Mouse (Mus musculus): ENCODE measurements at regions not wholly inside any gene's neighbourhood (a gene's known extent, or its start where the extent isn't known, plus 50 kb on each side); places are given as distances from the start of the nearest gene placed in this dataset.

- no peak for ATAC-seq (replicated peaks; ENCODE audit: poor library complexity, severe bottlenecking)
These were observed 300.4 kb downstream of the 1700129C05Rik start for GRCm38 (mm10) chr14:58842196-58842886.

DNA sequence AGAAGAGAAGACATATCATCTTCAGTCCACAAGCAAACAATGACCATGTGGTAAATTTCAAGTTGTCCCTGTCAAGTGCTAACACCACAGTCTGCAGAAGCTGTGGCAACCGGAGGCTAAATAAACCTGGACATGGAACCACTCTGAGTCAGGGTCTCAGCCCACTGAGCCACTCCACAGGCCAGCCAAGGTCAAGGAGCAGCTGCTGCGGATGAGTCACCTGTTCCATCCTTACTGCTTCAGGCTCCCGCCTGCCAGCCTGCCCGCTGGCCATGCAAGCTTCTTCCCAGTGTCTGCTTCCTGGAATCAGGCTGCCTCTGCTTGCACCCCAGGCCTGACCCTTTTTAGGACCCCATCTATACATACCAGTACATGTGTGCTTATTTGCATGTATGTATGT is 319.8 kb downstream of the 1700129C05Rik start:
- ATAC-seq (replicated peaks; ENCODE audit: poor library complexity, severe bottlenecking): no peak

- no peak for ATAC-seq (replicated peaks; ENCODE audit: poor library complexity, severe bottlenecking)
These were observed 324.7 kb downstream of the 1700129C05Rik start for GRCm38 (mm10) chr14:58817961-58818504.

GRCm38 (mm10) chr14:58816540-58816876 is 326.2 kb downstream of the 1700129C05Rik start:
- no peak for ATAC-seq (replicated peaks; ENCODE audit: poor library complexity, severe bottlenecking)

GRCm38 (mm10) chr14:58815616-58816539 is 326.8 kb downstream of the 1700129C05Rik start:
- no peak for ATAC-seq (replicated peaks; ENCODE audit: poor library complexity, severe bottlenecking)

- ATAC-seq (replicated peaks; ENCODE audit: poor library complexity, severe bottlenecking): no peak
These were observed 330.1 kb downstream of the 1700129C05Rik start for GRCm38 (mm10) chr14:58812585-58812984.

DNA sequence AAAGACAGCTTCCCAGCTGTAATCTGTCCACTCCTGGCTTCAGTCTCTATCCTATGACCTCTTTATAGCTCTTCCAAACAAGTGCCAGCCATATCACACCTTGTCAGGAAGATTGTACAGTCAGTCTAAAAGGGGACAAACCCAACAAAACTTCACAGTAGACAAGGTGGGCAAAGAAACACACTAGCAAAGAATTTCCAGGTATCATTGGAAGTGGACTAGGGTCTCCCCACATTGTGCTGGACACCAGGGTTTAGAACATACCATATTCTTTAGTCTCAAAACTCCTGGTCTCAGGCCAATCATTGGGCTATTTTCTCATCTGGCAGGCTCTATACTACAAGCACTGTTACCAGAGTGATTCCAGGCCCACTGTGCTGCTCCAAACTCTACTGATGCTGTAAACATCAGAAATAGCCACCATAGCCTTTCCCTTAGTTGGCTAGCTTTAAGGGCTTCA is 341.3 kb downstream of the 1700129C05Rik start:
- ATAC-seq (replicated peaks; ENCODE audit: poor library complexity, severe bottlenecking): no peak

DNA sequence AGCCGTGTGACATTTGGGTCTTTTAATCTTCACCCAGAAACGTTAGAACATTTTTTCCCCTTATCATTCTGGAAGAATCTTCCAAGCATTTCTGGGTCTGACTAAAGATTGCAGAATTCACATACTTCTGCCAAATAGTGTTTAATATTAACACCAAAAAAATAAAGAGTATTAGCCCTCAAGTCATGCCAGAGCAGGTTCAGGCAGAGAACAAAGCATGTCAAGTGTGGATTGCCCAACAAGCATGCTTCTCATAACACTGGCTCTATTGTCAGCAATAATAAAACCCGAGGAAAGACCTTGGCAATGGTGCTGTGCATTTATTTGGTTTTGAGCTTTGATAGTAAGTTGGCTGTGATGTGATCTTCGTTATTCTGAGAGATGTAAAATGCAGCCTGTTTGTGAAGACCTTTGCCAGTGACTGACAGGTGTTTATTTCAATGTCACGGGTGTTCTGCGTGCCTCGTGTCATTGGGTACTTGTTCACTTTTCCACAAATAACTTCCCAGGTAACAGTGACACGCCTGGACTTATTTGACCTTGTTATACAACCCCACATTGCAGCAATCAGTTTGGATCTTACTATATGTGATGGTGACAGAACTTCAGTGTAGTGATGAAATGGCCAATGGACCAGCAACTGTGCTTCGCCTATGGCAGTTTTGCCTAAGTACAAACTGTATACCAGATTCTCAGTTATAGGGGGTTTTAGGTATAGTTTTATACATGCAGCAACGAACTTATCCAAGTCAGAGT is 354.3 kb downstream of the 1700129C05Rik start:
- no peak for ATAC-seq (replicated peaks; ENCODE audit: poor library complexity, severe bottlenecking)

DNA sequence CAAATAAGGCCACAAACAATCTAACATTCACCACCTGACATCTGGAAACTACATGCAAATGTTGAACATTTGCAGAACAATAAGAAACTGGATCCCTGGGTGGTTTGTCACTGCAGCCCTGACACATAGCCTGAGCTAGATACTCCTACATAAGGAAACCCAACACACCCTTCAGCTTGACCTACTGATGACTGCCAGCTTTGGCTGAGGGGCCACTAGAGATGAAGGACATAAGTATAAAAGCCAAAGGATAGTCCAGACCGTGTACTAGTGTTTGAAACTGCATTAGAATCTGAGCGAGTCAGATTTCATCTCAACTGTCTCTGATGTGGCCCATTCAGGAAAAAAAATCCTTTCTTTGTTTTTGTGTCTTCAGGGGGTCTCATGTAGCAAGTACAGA is 355.1 kb downstream of the 1700129C05Rik start:
- ATAC-seq (replicated peaks; ENCODE audit: poor library complexity, severe bottlenecking): no peak

DNA sequence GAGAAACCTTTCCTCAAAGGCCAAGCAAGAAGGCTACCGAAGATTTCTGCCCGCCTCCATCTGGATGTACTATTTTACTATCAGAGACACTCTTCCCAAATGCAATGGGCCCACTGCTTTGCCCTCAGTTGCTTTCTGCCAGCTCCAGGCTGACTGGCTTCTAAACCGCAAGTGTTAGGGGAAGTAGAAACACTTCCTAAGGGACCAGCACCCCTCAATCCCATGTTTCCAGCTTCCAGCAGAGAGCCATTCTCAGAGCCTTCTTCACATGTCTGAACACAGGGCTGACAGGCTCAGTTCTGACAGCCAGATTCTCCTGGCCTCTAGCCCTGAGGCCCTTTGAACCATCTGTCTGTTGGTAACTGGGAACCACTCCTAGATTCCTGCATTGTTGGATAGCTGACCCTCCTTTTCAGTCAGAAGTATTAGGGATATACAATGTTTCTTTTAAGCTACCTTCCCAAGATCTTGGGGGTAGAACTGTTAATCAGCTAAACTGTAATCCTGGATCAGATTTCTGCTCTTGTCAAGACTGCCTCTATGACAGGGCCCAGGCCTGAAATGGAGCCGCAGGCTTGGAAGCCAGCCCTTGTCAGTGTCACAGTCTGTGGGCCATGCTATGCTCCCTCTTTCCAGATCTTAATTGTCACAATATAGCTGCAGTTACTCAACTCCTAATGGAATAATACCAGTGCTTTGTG is 355.8 kb downstream of the 1700129C05Rik start:
- ATAC-seq (replicated peaks; ENCODE audit: poor library complexity, severe bottlenecking): no peak

DNA sequence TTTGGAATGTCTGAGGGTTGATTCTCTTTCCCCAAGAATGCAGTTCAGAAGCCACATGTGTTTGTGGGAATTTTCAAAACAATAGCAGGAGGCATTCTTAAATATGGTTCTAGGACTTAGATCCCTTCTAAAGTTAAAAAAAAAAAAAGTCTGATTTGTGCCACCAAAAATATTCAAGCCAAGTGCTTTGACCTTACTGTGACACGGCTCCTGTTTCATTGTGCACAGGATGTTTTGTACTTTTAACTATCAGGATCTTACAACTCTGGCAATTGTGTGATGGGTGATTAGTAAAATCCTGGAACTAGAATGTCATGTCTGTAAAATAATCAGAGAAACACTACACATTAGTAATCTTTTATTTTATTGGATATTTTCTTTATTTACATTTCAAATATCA is 359.5 kb downstream of the 1700129C05Rik start:
- ATAC-seq (replicated peaks; ENCODE audit: poor library complexity, severe bottlenecking): no peak

- ATAC-seq (replicated peaks; ENCODE audit: poor library complexity, severe bottlenecking): no peak
These were observed 362.4 kb downstream of the 1700129C05Rik start for GRCm38 (mm10) chr14:58780306-58780705.

DNA sequence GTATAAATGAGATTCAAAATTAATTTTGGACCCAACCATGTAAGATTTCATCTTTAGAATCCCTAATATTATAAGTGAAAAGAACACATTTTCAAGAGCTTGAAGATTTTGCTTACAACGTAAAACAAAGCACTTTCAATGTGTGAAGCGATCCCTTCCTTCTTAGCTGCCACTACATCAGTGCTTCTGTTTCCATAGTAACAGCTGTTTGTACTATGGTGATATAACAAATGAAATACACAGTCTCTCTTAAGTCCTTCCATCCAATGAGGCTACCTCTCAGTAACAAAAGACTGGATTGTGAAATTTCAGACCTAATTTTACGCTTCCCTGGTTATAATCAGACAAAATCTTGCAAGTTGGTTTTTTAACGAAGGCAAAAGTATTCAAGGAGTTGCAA is 364.0 kb downstream of the 1700129C05Rik start:
- no peak for ATAC-seq (replicated peaks; ENCODE audit: poor library complexity, severe bottlenecking)

DNA sequence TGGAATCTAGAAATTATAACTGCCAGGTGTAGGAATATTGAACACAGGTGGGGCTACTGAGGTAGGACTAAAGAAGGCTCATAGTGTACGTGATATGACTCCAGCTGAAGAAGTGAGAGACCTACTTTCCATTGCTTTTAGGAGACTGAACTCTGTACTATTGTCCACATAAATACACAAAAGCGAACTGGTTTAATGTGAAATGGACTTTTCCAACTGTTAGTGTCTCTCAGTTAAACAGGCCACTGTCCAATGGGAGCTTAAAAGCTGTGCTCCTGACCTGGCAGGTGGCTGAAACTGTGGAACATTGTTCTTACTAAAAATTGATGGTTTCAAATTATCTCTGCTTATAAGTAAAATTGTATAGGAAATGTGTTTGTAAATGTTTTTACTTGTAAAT is 381.4 kb downstream of the 1700129C05Rik start:
- ATAC-seq (replicated peaks; ENCODE audit: poor library complexity, severe bottlenecking): no peak

DNA sequence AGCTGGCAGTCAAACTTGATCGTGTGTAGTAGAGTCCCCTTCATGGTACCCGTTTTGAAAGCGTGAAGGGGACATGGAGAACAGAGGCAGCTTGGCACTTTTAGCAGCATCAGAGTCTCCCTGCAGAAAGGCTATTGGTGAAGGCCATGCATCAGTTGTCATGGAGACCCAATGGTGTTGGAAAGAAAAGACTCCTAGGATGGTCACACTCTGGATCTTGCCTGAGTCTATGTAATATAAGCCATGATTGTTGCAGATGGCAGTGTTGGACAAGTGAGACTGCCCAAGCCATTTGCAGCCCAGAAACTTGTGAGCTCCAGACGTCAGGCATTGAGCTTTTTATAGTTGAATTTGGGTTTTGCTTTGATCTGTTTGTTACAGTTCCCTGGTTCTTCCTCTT is 382.9 kb downstream of the 1700129C05Rik start:
- no peak for ATAC-seq (replicated peaks; ENCODE audit: poor library complexity, severe bottlenecking)

- ATAC-seq (replicated peaks; ENCODE audit: poor library complexity, severe bottlenecking): no peak
These were observed 388.9 kb downstream of the 1700129C05Rik start for GRCm38 (mm10) chr14:58753781-58754180.

GRCm38 (mm10) chr14:58753136-58753535 is 389.6 kb downstream of the 1700129C05Rik start:
- ATAC-seq (replicated peaks; ENCODE audit: poor library complexity, severe bottlenecking): no peak

- no peak for ATAC-seq (replicated peaks; ENCODE audit: poor library complexity, severe bottlenecking)
These were observed 416.3 kb downstream of the 1700129C05Rik start for GRCm38 (mm10) chr14:58726418-58726817.

DNA sequence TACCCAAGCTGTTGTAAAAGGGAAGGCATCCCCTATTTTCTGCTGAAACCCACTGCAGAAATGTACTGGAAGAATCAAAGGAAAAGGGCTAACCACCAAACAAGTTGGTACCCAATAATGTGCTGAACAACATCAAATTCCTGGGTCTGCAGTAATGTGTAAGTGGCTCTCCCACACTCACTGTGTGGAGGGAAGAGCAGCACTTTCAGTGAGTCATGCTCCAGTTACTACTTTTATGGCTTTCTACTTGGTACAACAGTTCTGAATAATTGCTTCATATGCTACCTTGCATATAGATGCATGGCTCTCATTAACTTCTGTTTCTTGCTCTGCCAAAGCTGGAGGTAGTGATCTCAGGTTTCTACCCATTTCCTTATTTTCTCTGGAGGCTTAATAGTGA is 427.8 kb downstream of the 1700129C05Rik start:
- no peak for ATAC-seq (replicated peaks; ENCODE audit: poor library complexity, severe bottlenecking)

- ATAC-seq (replicated peaks; ENCODE audit: poor library complexity, severe bottlenecking): no peak
These were observed 432.8 kb downstream of the 1700129C05Rik start for GRCm38 (mm10) chr14:58709861-58710260.
